Mouse (Mus musculus) embryonic stem cell, embryonic (primary cell): Measurements from ENCODE around the gene Them7.

Source experiments
- CTCF ChIA-PET, 4 experiments: fragments of 300-600 bp in 2 of 4; fragments of 350-600 bp in 2 of 4; sonication (Branson Sonifier 250); formaldehyde crosslinking; loops; one replicate each; lab custom pipeline; 2022; ENCODE audit warnings: inconsistent platforms in 2 of 4; lab: Charles Lee
- POLR2A ChIA-PET, 4 experiments: fragments of 300-600 bp in 2 of 4; fragments of 350-600 bp in 2 of 4; sonication (Branson Sonifier 250); formaldehyde crosslinking; loops; one replicate each; lab custom pipeline; 2022; ENCODE audit warnings: antibody characterized with exemption in 4 of 4, inconsistent platforms in 1 of 4; lab: Charles Lee

The Them7 gene

DNA sequence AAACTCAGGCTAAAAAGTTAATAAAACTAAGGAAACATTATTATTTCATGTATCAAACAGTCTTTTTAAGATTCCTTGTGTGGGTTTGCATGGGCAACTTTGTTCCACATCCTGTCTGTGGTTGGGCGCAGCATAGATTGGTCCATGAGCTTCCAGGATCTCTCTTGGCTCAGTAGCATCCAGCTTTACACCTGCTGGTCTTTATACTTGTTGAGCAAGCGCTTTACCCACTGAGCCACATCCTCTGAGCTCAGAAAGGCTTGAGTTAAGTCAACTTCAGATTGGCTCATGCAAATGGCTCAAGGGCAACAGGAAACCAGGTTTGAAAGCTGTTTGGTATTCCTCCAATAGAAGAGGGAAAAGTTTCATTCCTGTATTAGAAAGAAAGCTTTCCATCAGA is 178.1 kb downstream of the Them7 start:
- ChIA-PET CTCF (no interaction called here), POLR2A (interaction anchor here in 2 of 4 experiments (0.7 to 1.8 kb wide), 5 partner anchors 8 to 38 kb away, joined by 3 to 5 read pairs (median 3); no protein-coding TSS in a partner anchor)

DNA sequence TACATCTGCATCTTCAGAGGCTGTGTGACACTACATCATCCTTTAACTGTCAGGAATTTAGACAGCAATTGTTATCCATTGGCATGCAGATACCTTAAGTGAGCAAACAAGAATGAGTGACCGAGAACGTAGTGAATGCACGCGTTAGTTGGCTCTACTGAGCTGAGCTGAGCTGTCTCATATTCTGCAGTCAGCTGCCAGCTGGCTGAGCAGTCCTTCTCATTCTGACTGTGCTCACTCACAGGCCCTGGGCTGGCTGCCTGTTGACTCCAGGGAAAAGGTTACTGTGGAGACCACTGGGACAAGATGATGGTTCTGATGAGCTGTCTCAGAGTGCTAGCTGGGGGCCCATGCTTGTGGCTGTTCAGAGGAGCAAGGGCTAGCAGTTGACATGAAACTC is 184.4 kb downstream of the Them7 start:
- ChIA-PET CTCF (interaction anchor here in 2 of 4 experiments (0.8 to 1.0 kb wide), 2 partner anchors 36 to 61 kb away, joined by 3 read pairs; no protein-coding TSS in a partner anchor), POLR2A (interaction anchor here (0.6 to 2.0 kb wide), 6 partner anchors 9 to 110 kb away, joined by 3 to 25 read pairs (median 4); partner anchors contain the start of gene Rcn1 (in 3 of the 4))

DNA sequence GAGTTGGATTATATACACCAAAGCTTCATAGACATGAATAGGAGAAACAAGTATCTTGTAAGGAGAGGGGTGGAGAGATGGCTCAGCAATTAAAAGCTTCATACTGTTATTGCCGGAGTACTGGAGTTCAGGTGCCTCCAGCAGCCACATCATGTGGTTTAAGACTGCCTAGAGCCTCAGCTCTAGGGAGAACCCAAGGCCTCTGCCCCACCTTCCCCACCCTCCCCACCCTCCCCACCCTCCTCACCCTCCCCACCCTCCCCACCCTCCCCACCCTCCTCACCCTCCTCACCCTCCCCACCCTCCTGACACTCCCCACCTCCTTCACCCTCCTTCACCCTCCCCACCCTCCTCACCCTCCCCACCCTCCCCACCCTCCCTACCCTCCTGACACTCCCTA is 185.1 kb downstream of the Them7 start:
- ChIA-PET POLR2A (interaction anchor here in 3 of 4 experiments (0.6 to 2.0 kb wide), 4 partner anchors 10 to 109 kb away, joined by 3 to 25 read pairs (median 8); partner anchors contain the start of gene Rcn1 (in 2 of the 3)), CTCF (no interaction called here)

DNA sequence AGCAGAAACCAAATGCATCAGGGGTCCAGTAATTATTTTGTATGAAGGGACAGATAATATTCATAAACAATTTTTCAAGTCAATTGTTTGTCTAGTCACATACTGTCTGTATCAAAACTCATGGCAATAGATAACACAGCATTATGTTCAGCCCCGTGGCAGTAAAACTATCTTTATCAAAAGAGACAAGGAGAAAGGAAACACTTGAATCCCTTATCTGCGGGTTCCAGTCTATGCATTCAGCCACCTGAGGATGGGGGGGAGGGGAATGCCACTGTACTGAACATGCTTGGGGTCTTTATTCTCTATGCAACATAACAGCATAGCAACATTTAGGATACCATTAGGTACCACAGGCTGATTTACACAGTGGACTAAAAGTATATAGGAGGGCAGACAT is 190.2 kb downstream of the Them7 start:
- POLR2A ChIA-PET, result no interaction called here

DNA sequence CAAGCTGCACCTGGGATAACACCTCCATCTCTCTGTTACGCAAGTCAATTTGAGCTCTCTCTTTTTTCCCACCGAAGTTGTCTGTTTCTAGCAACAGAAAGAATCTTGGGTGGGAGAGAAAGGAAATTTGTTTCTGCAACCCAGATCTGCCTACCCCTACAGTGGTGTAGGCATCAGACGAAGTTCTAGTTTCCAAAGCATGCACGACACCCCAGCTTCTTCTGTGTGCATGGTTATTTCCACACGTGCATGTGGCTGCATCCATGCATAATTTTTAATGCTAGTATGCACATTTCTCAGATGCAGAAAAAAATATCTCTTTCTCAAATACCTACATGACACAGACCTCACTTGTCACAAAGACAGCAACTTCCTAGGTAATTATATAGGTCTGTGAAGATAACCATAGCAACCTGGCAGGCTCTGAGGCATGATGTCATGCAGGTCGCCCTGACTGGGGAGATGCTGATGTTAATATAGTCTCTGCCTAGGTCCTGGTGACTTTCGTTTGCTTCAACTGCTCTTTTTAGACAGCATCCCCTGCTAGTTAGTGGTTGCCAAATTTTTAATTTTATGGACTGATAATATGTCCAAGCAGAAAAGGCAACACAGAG is 192.0 kb downstream of the Them7 start:
- ChIA-PET POLR2A (interaction anchor here in 1 of 4 experiments (1.2 kb wide), 1 partner anchor 20 kb away, joined by 3 read pairs; no protein-coding TSS in a partner anchor), CTCF (interaction anchor here in 2 of 4 experiments (0.5 to 1.0 kb wide), 2 partner anchors 9 to 76 kb away, joined by 3 read pairs; no protein-coding TSS in a partner anchor)

More for the DNA sequence above, 190.2 kb downstream of the Them7 start:
- CTCF ChIA-PET, result no interaction called here

DNA sequence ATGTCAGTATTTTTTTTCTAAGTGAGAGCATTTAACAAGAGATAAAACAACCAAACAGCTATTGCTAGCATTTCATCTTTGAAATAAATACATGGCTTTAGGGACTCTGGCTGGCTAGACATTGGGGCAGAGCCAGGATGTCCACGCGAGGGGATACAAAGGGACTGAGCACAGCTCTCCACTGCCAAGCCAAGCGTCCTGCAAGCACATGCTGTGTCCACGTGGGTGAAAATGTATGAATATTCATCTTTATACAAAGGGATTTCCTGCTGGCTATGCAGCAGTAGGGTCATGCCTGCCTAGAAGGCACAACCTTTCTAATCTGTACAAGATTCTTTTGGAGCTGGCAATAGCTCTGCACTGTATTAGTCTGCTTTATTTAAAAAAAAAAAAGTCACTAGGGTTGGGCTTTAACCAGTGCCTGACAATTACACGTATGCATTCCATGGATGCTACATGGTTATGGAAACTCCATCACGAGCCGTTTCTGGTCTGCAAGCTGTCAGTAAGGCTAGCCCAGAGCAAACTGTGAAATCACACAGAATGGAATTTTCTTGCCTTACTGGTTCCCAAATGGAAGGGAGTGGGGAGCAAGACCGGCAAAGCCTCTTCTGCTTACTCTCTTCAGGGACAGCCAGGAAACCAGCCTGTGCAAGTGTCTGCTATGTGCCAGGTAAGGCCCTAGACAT is 192.7 kb downstream of the Them7 start:
- CTCF ChIA-PET, result interaction anchor here in 3 of 4 experiments (0.5 to 1.1 kb wide), 5 partner anchors 9 to 106 kb away, joined by 3 to 4 read pairs (median 3); no protein-coding TSS in a partner anchor
- POLR2A ChIA-PET, result interaction anchor here in 1 of 4 experiments (0.7 to 1.6 kb wide), 3 partner anchors 21 to 80 kb away, joined by 3 read pairs; no protein-coding TSS in a partner anchor

DNA sequence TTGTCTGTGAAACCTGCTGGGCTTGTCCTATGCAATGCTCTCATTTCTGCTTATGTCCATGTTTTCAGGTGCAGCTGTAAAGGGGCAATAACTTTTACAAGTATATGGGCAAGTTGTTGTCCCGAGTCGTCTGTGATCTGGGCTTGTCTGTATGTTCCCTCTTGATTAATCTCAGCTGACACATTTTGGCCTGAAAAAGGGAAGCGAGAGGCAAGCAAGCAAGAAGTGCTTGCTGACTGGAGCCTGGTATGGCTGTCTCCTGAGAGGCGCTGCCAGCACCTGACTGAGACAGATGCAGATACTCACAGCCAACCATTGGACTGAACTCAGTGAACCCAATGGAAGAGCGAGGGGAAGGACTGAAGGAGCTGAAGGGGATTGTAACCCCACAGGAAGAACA is 193.5 kb downstream of the Them7 start:
- CTCF ChIA-PET, result interaction anchor here in 2 of 4 experiments (0.8 to 1.1 kb wide), 2 partner anchors 78 to 107 kb away, joined by 3 read pairs; no protein-coding TSS in a partner anchor
- POLR2A ChIA-PET, result interaction anchor here in 1 of 4 experiments (0.7 to 1.6 kb wide), 4 partner anchors 22 to 79 kb away, joined by 3 read pairs; no protein-coding TSS in a partner anchor

DNA sequence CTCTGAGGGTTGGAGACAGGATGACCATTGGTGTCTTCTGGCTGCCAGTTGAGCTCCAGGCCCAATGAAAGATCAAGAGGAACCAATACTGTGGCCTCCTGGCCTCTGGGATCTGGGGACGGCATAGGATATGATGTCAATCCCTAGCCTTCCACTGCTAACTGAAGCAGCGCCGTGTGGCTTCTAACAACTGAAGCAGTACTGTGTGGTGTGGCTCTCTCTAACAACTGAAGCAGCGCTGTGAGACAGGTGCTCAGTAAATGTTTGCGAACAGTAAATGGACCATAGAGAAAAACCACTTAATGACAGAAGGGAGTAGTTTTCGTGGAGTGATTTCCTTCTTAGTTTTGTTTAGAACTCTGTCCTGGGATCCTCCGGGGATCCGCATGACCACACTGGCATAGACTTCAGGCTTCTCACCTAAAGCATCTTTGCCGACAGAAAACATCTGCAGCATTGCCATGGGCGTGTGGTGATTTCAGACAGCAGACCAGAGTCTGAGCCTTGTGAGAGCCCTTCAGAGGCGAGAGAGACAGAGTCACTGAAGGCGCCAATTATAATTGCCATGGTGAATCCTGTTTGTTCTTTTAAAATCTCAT is 194.6 kb downstream of the Them7 start:
- ChIA-PET POLR2A (interaction anchor here in 1 of 4 experiments (1.6 kb wide), 1 partner anchor 40 kb away, joined by 3 read pairs; no protein-coding TSS in a partner anchor), CTCF (no interaction called here)

DNA sequence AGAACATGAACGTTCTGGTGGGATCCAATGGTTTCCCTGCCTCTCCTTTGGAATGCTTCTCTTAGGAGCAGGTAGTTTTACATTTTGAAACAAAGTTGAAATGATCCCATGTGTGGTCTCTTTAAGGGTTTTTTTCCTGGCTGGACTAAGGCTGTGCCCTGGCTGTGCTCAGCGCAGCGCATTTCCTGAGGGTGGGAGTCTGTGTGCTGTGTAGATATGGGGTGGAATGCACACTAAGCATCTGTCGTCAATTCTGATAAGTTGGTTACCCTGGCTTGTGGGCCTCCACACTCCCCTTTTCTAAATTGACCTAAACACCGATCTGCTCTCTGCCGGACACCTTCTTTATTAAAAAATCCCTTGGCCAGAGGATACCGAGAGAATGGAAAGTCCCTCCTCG is 203.3 kb downstream of the Them7 start:
- ChIA-PET CTCF (interaction anchor here in 1 of 4 experiments (2.7 kb wide), 1 partner anchor 60 kb away, joined by 15 read pairs; no protein-coding TSS in a partner anchor), POLR2A (no interaction called here)

DNA sequence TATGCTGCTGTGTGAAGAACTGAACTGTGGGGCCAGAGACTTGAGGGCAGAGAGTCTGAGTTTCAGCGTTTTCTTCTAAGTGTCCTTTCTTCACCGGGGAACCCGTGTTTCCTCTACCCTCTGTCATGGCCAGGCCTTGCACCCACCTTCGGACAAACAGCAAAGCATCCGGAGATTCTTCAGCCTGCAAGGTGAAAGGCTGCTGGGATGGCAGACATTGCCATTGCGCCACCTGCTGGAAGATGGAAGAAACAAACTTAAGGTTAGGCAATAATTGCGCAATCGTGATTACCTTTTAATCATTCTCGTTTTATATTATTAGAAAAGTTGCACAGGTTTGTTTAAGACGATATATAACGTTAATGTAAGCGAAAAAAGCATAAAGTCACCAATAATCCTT is 203.9 kb downstream of the Them7 start:
- POLR2A ChIA-PET, result interaction anchor here in 2 of 4 experiments (1.2 to 2.1 kb wide), 3 partner anchors 28 to 117 kb away, joined by 3 to 5 read pairs (median 3); partner anchors contain the start of gene Rcn1 (in 1 of the 2)
- CTCF ChIA-PET, result interaction anchor here in 2 of 4 experiments (0.5 to 2.7 kb wide), 3 partner anchors 16 to 210 kb away, joined by 3 to 15 read pairs (median 7); no protein-coding TSS in a partner anchor

DNA sequence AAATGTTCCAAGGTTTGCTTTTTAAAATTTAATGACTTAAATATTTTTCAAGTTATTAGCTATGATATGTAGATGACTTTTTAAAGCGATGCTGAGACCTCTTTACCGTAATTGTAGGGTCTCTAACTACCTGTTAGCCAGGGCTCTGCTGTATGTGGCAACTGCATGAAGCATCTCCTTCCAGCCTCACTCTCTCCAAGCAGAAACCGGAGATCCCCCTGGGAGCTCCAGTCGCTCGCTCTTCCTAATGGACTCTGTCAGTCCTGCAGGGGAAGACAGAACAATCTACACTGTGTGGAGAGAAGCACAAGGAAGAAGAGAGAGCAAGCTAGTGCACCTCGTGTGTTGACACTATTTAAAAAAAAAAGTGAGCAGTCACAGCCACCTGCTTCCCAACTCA is 204.3 kb downstream of the Them7 start:
- CTCF ChIA-PET, result interaction anchor here (0.5 to 2.7 kb wide), 9 partner anchors 15 to 342 kb away, joined by 3 to 15 read pairs (median 4); no protein-coding TSS in a partner anchor
- POLR2A ChIA-PET, result interaction anchor here in 2 of 4 experiments (1.2 to 2.1 kb wide), 4 partner anchors 11 to 117 kb away, joined by 3 to 5 read pairs (median 4); partner anchors contain the start of gene Rcn1 (in 1 of the 2)
